Mouse (Mus musculus) C2C12 (cell line): ENCODE measurements at regions not wholly inside any gene's neighbourhood (a gene's known extent, or its start where the extent isn't known, plus 50 kb on each side); places are given as distances from the start of the nearest gene placed in this dataset.

Experiments
- H3K27me3 ChIP-seq: one replicate; pipeline ENCODE4 v1.6.1; 2011; ENCODE audit not compliant: control insufficient read depth, insufficient read depth, insufficient read length
- H3K36me3 ChIP-seq: one replicate; pipeline ENCODE4 v1.6.1; 2011; ENCODE audit not compliant: control insufficient read depth, insufficient read depth
- H3K4me3 ChIP-seq: one replicate; pipeline ENCODE4 v1.5.1; 2011; ENCODE audit warnings: mild to moderate bottlenecking, control low read depth; ENCODE audit not compliant: poor library complexity, insufficient read depth, severe bottlenecking
- H3K79me2 ChIP-seq: one replicate; pipeline ENCODE4 v1.6.1; 2011; ENCODE audit not compliant: control insufficient read depth, insufficient read depth
- H3K79me3 ChIP-seq: one replicate; pipeline ENCODE4 v1.6.1; 2011; ENCODE audit warnings: low read depth, control low read depth
- H3ac ChIP-seq: one replicate; pipeline ENCODE3; 2011; ENCODE audit warnings: low read depth; ENCODE audit not compliant: control insufficient read depth, insufficient read length
- CEBPB ChIP-seq: IDR thresholded peaks from one replicate; pipeline ENCODE4 v1.6.1; 2011; ENCODE audit warnings: low read depth, mild to moderate bottlenecking, control low read depth, moderate library complexity
- CTCF ChIP-seq: IDR thresholded peaks from one replicate; pipeline ENCODE4 v1.5.1; 2011; ENCODE audit not compliant: control insufficient read depth, insufficient read depth, insufficient read length
- FOSL1 ChIP-seq: IDR thresholded peaks from one replicate; pipeline ENCODE4 v1.8.0; 2011; ENCODE audit warnings: mild to moderate bottlenecking, low read length; ENCODE audit not compliant: poor library complexity, insufficient read depth, severe bottlenecking
- MAX ChIP-seq: IDR thresholded peaks from one replicate; pipeline ENCODE4 v1.6.1; 2011; ENCODE audit warnings: mild to moderate bottlenecking, control low read depth
- MYOD1 ChIP-seq: IDR thresholded peaks from one replicate; pipeline ENCODE4 v1.6.1; 2011; ENCODE audit warnings: low read depth; ENCODE audit not compliant: control insufficient read depth, insufficient read length
- MYOG ChIP-seq: IDR thresholded peaks from one replicate; pipeline ENCODE4 v1.6.1; 2011; ENCODE audit not compliant: control insufficient read depth, insufficient read length; ENCODE audit errors: extremely low read depth
- USF1 ChIP-seq: IDR thresholded peaks from one replicate; pipeline ENCODE4 v1.6.1; 2011; ENCODE audit warnings: low read depth, mild to moderate bottlenecking, control low read depth, moderate library complexity

GRCm38 (mm10) chr5:37967106-37967913 lies 71.2 kb upstream of the Stx18 start:
- no peaks in the 10 kb centered on the region for H3K79me2 ChIP-seq
- H3K4me3 ChIP-seq = no peak overlapping the region
- TF ChIP-seq CTCF (no peak), USF1 (no peak), CEBPB (no peak), MYOG (no peak), MYOD1 (no peak), MAX (no peak), FOSL1 (no peak)
- H3K36me3 ChIP-seq = no peaks in the 10 kb centered on the region
- peaks cover 76% of the 10 kb centered on the region for H3K27me3 ChIP-seq
- no peaks in the 10 kb centered on the region for H3K79me3 ChIP-seq
- no peak overlapping the region for H3ac ChIP-seq

- Histone ChIP-seq H3K27me3 (peaks cover 59% of the 10 kb centered on the region), H3K79me3 (no peaks in the 10 kb centered on the region), H3ac (no peak overlapping the region), H3K36me3 (no peaks in the 10 kb centered on the region), H3K4me3 (no peak overlapping the region), H3K79me2 (no peaks in the 10 kb centered on the region)
- TF ChIP-seq MYOD1 = no peak
- TF ChIP-seq MAX = no peak
- TF ChIP-seq CTCF = no peak
- no peak for TF ChIP-seq MYOG
- no peak for TF ChIP-seq CEBPB
- no peak for TF ChIP-seq FOSL1
- no peak for TF ChIP-seq USF1
Measured at GRCm38 (mm10) chr5:37963688-37964087, 74.9 kb upstream of the Stx18 start.

- Histone ChIP-seq H3ac (no peak overlapping the region), H3K79me3 (no peaks in the 10 kb centered on the region), H3K79me2 (no peaks in the 10 kb centered on the region), H3K27me3 (peaks cover 49% of the 10 kb centered on the region), H3K4me3 (no peak overlapping the region), H3K36me3 (no peaks in the 10 kb centered on the region)
- TF ChIP-seq CEBPB (no peak), USF1 (no peak), MYOD1 (no peak), MYOG (no peak), CTCF (no peak), MAX (no peak), FOSL1 (no peak)
Measured at GRCm38 (mm10) chr5:37962513-37962912, 76.0 kb upstream of the Stx18 start.

- no peak for TF ChIP-seq USF1
- peak; percentile 95 for TF ChIP-seq CEBPB
- no peak for TF ChIP-seq MYOD1
- Histone ChIP-seq H3K4me3 (no peak overlapping the region), H3K27me3 (peaks cover 28% of the 10 kb centered on the region), H3K79me2 (no peaks in the 10 kb centered on the region), H3K79me3 (no peaks in the 10 kb centered on the region), H3K36me3 (no peaks in the 10 kb centered on the region), H3ac (no peak overlapping the region)
Measured at GRCm38 (mm10) chr5:37960216-37960615, 78.3 kb upstream of the Stx18 start.

- Histone ChIP-seq H3K4me3 (no peak overlapping the region), H3K36me3 (no peaks in the 10 kb centered on the region), H3K79me2 (no peaks in the 10 kb centered on the region), H3K79me3 (no peaks in the 10 kb centered on the region), H3K27me3 (no peaks in the 10 kb centered on the region), H3ac (no peak overlapping the region)
- TF ChIP-seq USF1 = no peak
- TF ChIP-seq MAX = no peak
- TF ChIP-seq CTCF = no peak
- TF ChIP-seq MYOD1 = no peak
- no peak for TF ChIP-seq CEBPB
- no peak for TF ChIP-seq MYOG
Measured at GRCm38 (mm10) chr5:37952096-37952495, 86.4 kb upstream of the Stx18 start.

- peaks cover 20% of the 10 kb centered on the region for H3K27me3 ChIP-seq
- H3ac ChIP-seq = no peak overlapping the region
- H3K36me3 ChIP-seq = no peaks in the 10 kb centered on the region
- no peaks in the 10 kb centered on the region for H3K79me3 ChIP-seq
- TF ChIP-seq CEBPB (no peak), MAX (no peak), FOSL1 (no peak), MYOG (no peak), MYOD1 (no peak), USF1 (no peak), CTCF (no peak)
- no peak overlapping the region for H3K4me3 ChIP-seq
- no peaks in the 10 kb centered on the region for H3K79me2 ChIP-seq
Measured at GRCm38 (mm10) chr5:37932760-37933122, 105.8 kb upstream of the Stx18 start.
